Mouse (Mus musculus): ENCODE data around the gene Rdh19. TPM values are rescaled to one million over a fixed set of nuclear protein-coding genes. Genes with fewer than 3 reads are reported as not detected.

Gene Rdh19
- polyA plus RNA-seq, 1 experiment = not detected

Other genes starting within 250 kb of the Rdh19 start
- 279 and 283 TPM in 2 replicates for gene Lrp1, start 228.8 kb upstream of the Rdh19 start, polyA plus RNA-seq (2012; rRNA removed)
- gene Stat6, start 206.9 kb upstream of the Rdh19 start, polyA plus RNA-seq (2012; rRNA removed) = 11.0 and 11.9 TPM in 2 replicates
- 4.5 and 4.8 TPM in 2 replicates for gene Nemp1, start 183.0 kb upstream of the Rdh19 start, polyA plus RNA-seq (2012; rRNA removed)
- gene Nab2, start 181.4 kb upstream of the Rdh19 start, polyA plus RNA-seq (2012; rRNA removed) = 38.2 and 46.1 TPM in 2 replicates
- gene Myo1a, start 144.8 kb upstream of the Rdh19 start, polyA plus RNA-seq (2012; rRNA removed) = 1.4 and 1.5 TPM in 2 replicates
- 34.9 and 38.9 TPM in 2 replicates for gene Tac2, start 125.5 kb upstream of the Rdh19 start, polyA plus RNA-seq (2012; rRNA removed)
- gene Zbtb39, start 110.4 kb upstream of the Rdh19 start, polyA plus RNA-seq (2012; rRNA removed) = 6.0 and 6.1 TPM in 2 replicates
- gene Gpr182, start 98.2 kb upstream of the Rdh19 start, polyA plus RNA-seq (2012; rRNA removed) = 1.1 and 1.9 TPM in 2 replicates
- 0.11 and 0.18 TPM in 2 replicates for gene Rdh1, start 90.2 kb upstream of the Rdh19 start, polyA plus RNA-seq (2012; rRNA removed)
- 0.17 and 0.40 TPM in 2 replicates for gene Rdh16f1, start 90.1 kb upstream of the Rdh19 start, polyA plus RNA-seq (2012; rRNA removed)
- gene Rdh9, start 73.5 kb upstream of the Rdh19 start, polyA plus RNA-seq (2012; rRNA removed) = 0.90 TPM in 2 replicates
- 0.26 and 0.32 TPM in 2 replicates for gene Rdh16, start 48.8 kb upstream of the Rdh19 start, polyA plus RNA-seq (2012; rRNA removed)
- gene Rdh16f2, start 16.5 kb downstream of the Rdh19 start, polyA plus RNA-seq (2012; rRNA removed) = 0.15 TPM in 1 of 2 replicates, not detected in the other
- not detected in 2 replicates for gene Rdh7, start 38.9 kb downstream of the Rdh19 start, polyA plus RNA-seq (2012; rRNA removed)
- gene Sdr9c7, start 48.6 kb downstream of the Rdh19 start, polyA plus RNA-seq (2012; rRNA removed) = 0.11 and 0.16 TPM in 2 replicates
- gene Hsd17b6, start 157.7 kb downstream of the Rdh19 start, polyA plus RNA-seq (2012; rRNA removed) = 0.10 and 0.29 TPM in 2 replicates
- gene Prim1, start 165.2 kb downstream of the Rdh19 start, polyA plus RNA-seq (2012; rRNA removed) = 9.5 and 9.9 TPM in 2 replicates
- gene Naca, start 185.6 kb downstream of the Rdh19 start, polyA plus RNA-seq (2012; rRNA removed) = 238 and 244 TPM in 2 replicates
- 80.8 and 83.1 TPM in 2 replicates for gene Ptges3, start 209.0 kb downstream of the Rdh19 start, polyA plus RNA-seq (2012; rRNA removed)
- 1,563 and 1,614 TPM in 2 replicates for gene Atp5b, start 233.3 kb downstream of the Rdh19 start, polyA plus RNA-seq (2012; rRNA removed)
- gene Baz2a, start 241.6 kb downstream of the Rdh19 start, polyA plus RNA-seq (2012; rRNA removed) = 36.0 TPM in 2 replicates

Data from frontal cortex, adult 2 months (tissue).